Mouse (Mus musculus): Measurements from ENCODE around the gene Prkd2. TPM values are rescaled to one million over a fixed set of nuclear protein-coding genes. Genes with fewer than 3 reads are reported as not detected.

The Prkd2 gene
- total and polyA plus RNA-seq, 2 experiments from 2014 or later: 8.8 to 10.6 TPM

DNA sequence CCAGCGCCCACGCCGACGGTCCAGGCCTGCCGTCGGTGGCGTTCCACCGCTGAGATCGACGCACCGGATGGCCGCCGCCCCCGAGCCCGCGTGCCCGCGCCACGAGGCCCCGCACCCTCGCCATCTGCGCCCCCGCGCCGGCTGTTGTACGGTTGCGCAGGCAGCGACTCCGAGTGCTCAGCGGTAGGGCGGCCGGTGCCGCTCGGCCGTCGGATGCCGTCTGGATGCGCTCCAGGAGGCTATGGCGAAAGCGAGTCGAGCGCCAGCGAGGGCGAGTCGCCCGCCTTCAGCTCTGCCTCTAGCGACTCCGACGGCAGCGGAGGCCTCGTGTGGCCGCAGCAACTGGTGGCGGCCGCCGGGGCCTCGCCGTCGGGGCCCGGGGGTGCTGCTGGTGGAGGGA, 43.2 kb downstream of the Prkd2 start:
- Histone ChIP-seq H3K9ac (replicated peaks; ENCODE audit: low read depth, low read length) (no peak overlapping the region), H3K36me3 (replicated peaks; ENCODE audit: control insufficient read depth, insufficient read depth, low read length) (peaks cover 26% of the 10 kb centered on the region), H3K4me2 (ENCODE audit: low read depth, low read length) (no peak overlapping the region), H3K4me3 (ENCODE audit: low read depth, low read length) (peak overlapping the region; percentile 20; the same call in 1 of the 2 replicates), H3K4me1 (ENCODE audit: control insufficient read depth, insufficient read depth) (peaks cover 7% of the 10 kb centered on the region; the same call in 1 of the 2 replicates), H3K27me3 (ENCODE audit: control insufficient read depth, insufficient read depth, low read length) (0 out of 2 replicates have a peak, but pooled peaks cover 7% of the 10 kb centered on the region), H3K9me3 (replicated peaks; ENCODE audit: control insufficient read depth, low read length) (peaks cover 8% of the 10 kb centered on the region), H3K27ac (ENCODE audit: low read depth) (no peak overlapping the region)
- ATAC-seq (ENCODE audit: insufficient read depth, low read depth): no peak
- 65% methylated on average over 59 of the region's 59 CpGs for WGBS
- DNase-seq (ENCODE audit: low spot score): no peak
- TF ChIP-seq EP300 (IDR thresholded peaks at IDR 0.05; ENCODE audit: low read depth): no peak

DNA sequence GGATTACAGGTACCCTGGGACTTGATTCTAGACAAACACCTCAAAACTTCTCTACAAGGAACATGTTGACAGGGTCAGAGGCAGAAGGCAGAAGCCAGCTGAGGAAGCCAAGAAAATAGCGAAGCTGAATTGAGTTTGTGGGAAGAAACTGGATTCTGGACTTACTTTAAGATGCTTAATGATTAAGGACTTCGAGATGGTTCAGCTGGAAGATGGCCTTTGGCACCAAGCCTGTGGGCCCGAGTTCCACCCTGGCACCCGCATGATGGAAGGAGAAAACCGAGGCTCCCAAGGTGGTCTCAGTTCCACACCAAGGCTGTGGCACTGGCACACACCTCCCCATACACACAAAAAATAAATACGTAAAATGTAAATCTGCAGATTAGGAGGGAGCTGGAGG, 47.8 kb downstream of the Prkd2 start:
- ATAC-seq (ENCODE audit: insufficient read depth, low read depth) (no peak), DNase-seq (ENCODE audit: low spot score) (no peak)
- H3K4me3 ChIP-seq (ENCODE audit: low read depth, low read length): 0 out of 2 replicates have a peak overlapping the region, but pooled peaks have one; percentile 5
- 34% methylated on average over 6 of the region's 6 CpGs for WGBS
- H3K27me3 ChIP-seq (ENCODE audit: control insufficient read depth, insufficient read depth, low read length): peaks cover 30% of the 10 kb centered on the region
- peaks cover 7% of the 10 kb centered on the region for H3K9me3 ChIP-seq (replicated peaks; ENCODE audit: control insufficient read depth, low read length)
- peaks cover 13% of the 10 kb centered on the region for H3K36me3 ChIP-seq (replicated peaks; ENCODE audit: control insufficient read depth, insufficient read depth, low read length)
- peak overlapping the region; percentile 72 for H3K27ac ChIP-seq (ENCODE audit: low read depth)
- TF ChIP-seq EP300 (IDR thresholded peaks at IDR 0.05; ENCODE audit: low read depth): no peak
- no peaks in the 10 kb centered on the region; the same call in 1 of the 2 replicates for H3K4me1 ChIP-seq (ENCODE audit: control insufficient read depth, insufficient read depth)
- no peak overlapping the region for H3K9ac ChIP-seq (replicated peaks; ENCODE audit: low read depth, low read length)
- peak overlapping the region; percentile 62 for H3K4me2 ChIP-seq (ENCODE audit: low read depth, low read length)

DNA sequence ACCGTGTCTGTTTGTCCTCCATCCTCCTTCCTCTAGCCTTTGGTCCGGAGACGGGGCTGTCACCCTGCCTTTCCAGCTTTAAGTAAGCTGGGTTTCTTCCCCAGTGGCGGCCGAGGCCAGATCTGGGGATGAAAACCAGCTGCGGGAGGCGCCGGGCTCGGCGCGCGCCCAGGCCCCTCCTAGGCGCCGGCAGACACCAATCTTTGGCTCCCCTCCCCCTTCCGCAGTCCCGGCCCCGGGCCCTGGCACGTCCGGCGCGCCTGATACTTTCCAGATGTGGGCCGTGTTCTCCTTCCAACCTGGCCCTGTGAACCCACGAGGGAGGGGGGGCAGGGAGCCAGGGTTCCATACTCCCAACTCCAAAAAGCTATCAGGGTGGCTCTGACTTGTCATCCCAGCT, 48.2 kb downstream of the Prkd2 start:
- Histone ChIP-seq H3K4me3 (ENCODE audit: low read depth, low read length) (0 out of 2 replicates have a peak overlapping the region, but pooled peaks have one; percentile 5), H3K9ac (replicated peaks; ENCODE audit: low read depth, low read length) (no peak overlapping the region), H3K4me1 (ENCODE audit: control insufficient read depth, insufficient read depth) (no peaks in the 10 kb centered on the region; the same call in 1 of the 2 replicates), H3K4me2 (ENCODE audit: low read depth, low read length) (peak overlapping the region; percentile 62), H3K27ac (ENCODE audit: low read depth) (peak overlapping the region; percentile 72), H3K9me3 (replicated peaks; ENCODE audit: control insufficient read depth, low read length) (peaks cover 3% of the 10 kb centered on the region), H3K36me3 (replicated peaks; ENCODE audit: control insufficient read depth, insufficient read depth, low read length) (peaks cover 9% of the 10 kb centered on the region), H3K27me3 (ENCODE audit: control insufficient read depth, insufficient read depth, low read length) (peaks cover 26% of the 10 kb centered on the region)
- TF ChIP-seq EP300 (IDR thresholded peaks at IDR 0.05; ENCODE audit: low read depth) (peak; percentile 87), CTCF (IDR thresholded peaks at IDR 0.05; ENCODE audit: low read depth) (no peak)
- peak; percentile 83 for DNase-seq (ENCODE audit: low spot score)
- WGBS: under 1% methylated on average over 23 of the region's 23 CpGs
- ATAC-seq (ENCODE audit: insufficient read depth, low read depth): peak; percentile 78

DNA sequence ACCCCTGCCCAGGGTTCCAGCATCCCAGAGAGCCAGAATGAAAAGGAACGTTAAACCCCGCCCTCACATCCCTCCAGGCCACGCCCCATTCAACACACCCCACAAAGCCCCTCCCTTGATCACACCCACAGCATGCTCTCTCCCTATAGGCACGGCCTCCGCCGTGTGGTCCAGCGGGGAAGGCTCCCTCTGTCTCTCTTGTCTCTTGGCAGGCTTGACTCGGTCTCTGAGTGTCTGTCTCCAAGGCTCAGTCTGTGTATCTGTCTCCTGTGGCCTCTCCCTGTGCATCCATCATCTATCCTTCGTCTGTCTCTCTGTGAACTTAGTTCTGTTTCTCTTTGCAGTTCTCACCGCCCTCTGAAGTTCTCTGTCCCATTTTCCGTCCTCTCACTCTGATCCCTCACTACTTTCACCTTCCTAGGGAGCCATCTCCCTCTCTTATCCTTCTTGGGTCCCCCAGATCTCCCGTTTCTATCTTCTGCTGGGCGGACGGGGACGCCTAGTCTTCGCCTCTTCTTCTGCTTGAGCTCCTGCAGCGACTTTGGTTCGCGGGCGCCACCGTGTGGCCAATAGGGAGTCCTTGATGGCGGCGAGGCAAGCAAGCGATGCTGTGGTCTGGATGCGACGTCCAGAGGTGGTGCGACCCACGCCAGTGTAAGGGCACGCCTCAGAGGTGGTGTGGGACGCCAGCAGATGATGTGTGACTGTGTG, 49.1 kb downstream of the Prkd2 start, which contains the start of gene Gng8:
Gene Gng8, plus strand, starts transcription at position 146 of the 711 bp plus-strand sequence.
- Histone ChIP-seq H3K9me3 (replicated peaks; ENCODE audit: control insufficient read depth, low read length) (no peaks in the 10 kb centered on the region), H3K27me3 (ENCODE audit: control insufficient read depth, insufficient read depth, low read length) (peaks cover 27% of the 10 kb centered on the region), H3K4me3 (ENCODE audit: low read depth, low read length) (peak within 1 kb of the TSS; percentile 30), H3K9ac (replicated peaks; ENCODE audit: low read depth, low read length) (no peak within 1 kb of the TSS), H3K36me3 (replicated peaks; ENCODE audit: control insufficient read depth, insufficient read depth, low read length) (peaks cover under 1% of the 10 kb centered on the region; the same call in 1 of the 2 replicates), H3K4me2 (ENCODE audit: low read depth, low read length) (peak within 1 kb of the TSS; percentile 62), H3K4me1 (ENCODE audit: control insufficient read depth, insufficient read depth) (no peaks in the 10 kb centered on the region; the same call in 1 of the 2 replicates), H3K27ac (ENCODE audit: low read depth) (peak within 1 kb of the TSS; percentile 72)
- no peak for TF ChIP-seq EP300 (IDR thresholded peaks at IDR 0.05; ENCODE audit: low read depth)
- TF ChIP-seq CTCF (IDR thresholded peaks at IDR 0.05; ENCODE audit: low read depth): peak; percentile 97
- ATAC-seq (ENCODE audit: insufficient read depth, low read depth): peak; percentile 81
- WGBS: under 1% methylated on average over 30 of the region's 30 CpGs
- peak; percentile 88 for DNase-seq (ENCODE audit: low spot score)

DNA sequence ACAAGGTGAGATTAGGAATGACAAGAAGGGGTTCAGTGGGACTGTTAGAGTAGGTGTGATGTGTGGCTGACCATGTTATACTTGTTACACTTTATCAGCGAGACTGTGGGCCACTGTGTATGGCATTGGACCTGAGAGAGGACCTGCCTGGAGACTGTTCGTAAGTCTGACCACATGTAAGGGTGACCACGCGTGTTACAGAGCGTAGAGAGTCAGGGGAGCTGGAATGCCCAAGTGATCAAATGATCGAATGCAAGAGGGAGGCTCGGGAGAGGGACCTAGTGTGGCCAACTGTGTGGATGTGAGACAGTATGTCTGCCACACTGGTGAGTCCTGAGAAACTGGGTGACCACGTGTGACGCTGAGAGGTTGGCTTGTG, 49.6 kb downstream of the Prkd2 start:
- no peak for ATAC-seq (ENCODE audit: insufficient read depth, low read depth)
- no peaks in the 10 kb centered on the region; the same call in 1 of the 2 replicates for H3K4me1 ChIP-seq (ENCODE audit: control insufficient read depth, insufficient read depth)

More for the DNA sequence above, 49.6 kb downstream of the Prkd2 start:
- H3K27ac ChIP-seq (ENCODE audit: low read depth): no peak overlapping the region
- H3K9me3 ChIP-seq (replicated peaks; ENCODE audit: control insufficient read depth, low read length): no peaks in the 10 kb centered on the region
- H3K27me3 ChIP-seq (ENCODE audit: control insufficient read depth, insufficient read depth, low read length): peaks cover 27% of the 10 kb centered on the region
- no peak overlapping the region for H3K9ac ChIP-seq (replicated peaks; ENCODE audit: low read depth, low read length)
- peak overlapping the region; percentile 62; the same call in 1 of the 2 replicates for H3K4me2 ChIP-seq (ENCODE audit: low read depth, low read length)
- no peak for DNase-seq (ENCODE audit: low spot score)
- TF ChIP-seq CTCF (IDR thresholded peaks at IDR 0.05; ENCODE audit: low read depth): no peak
- TF ChIP-seq EP300 (IDR thresholded peaks at IDR 0.05; ENCODE audit: low read depth): no peak
- no peaks in the 10 kb centered on the region; the same call in 1 of the 2 replicates for H3K36me3 ChIP-seq (replicated peaks; ENCODE audit: control insufficient read depth, insufficient read depth, low read length)
- H3K4me3 ChIP-seq (ENCODE audit: low read depth, low read length): peak overlapping the region; percentile 30; the same call in 1 of the 2 replicates
- WGBS: 33% methylated on average over 9 of the region's 9 CpGs

Measured in heart, postnatal 0 days (tissue).